Mouse (Mus musculus) lung, postnatal 0 days (tissue): ENCODE results near the gene Cyren. TPM values are rescaled to one million over a fixed set of nuclear protein-coding genes. Genes with fewer than 3 reads are reported as not detected.

Experiments
- ATAC-seq: fragments of 200-750 bp; cut with Nextera tagmentation; 2 replicates; pipeline ENCODE4 v1.8.0; 2017; ENCODE audit warnings: moderate library complexity
- DNase-seq: peaks from one replicate; pipeline ENCODE4 v3.0.0-alpha.2; 2016; ENCODE audit warnings: low spot score
- H3K27ac ChIP-seq: fragments of 300-500 bp; sonication (generic); 2 replicates; pipeline ENCODE4 v1.5.1; 2014; ENCODE audit warnings: antibody characterized with exemption, mild to moderate bottlenecking, low read length, mixed read lengths
- H3K27me3 ChIP-seq: fragments of 300-500 bp; sonication (generic); replicated peaks from 2 replicates; pipeline ENCODE4 v1.6.1; 2014; ENCODE audit warnings: low read length, mixed read lengths; ENCODE audit not compliant: insufficient read depth
- H3K36me3 ChIP-seq: fragments of 300-500 bp; sonication (generic); 2 replicates; pipeline ENCODE4 v1.6.1; 2014; ENCODE audit warnings: low read length, mixed read lengths; ENCODE audit not compliant: insufficient read depth
- H3K4me1 ChIP-seq: fragments of 300-500 bp; sonication (generic); 2 replicates; pipeline ENCODE4 v1.6.1; 2014; ENCODE audit warnings: antibody characterized with exemption, low read depth, low read length, mixed read lengths; ENCODE audit not compliant: insufficient read depth
- H3K4me2 ChIP-seq: fragments of 300-500 bp; sonication (generic); replicated peaks from 2 replicates; pipeline ENCODE4 v1.6.1; 2014; ENCODE audit warnings: low read depth, mild to moderate bottlenecking, low read length, moderate library complexity, mixed read lengths
- H3K4me3 ChIP-seq: fragments of 300-500 bp; sonication (generic); 2 replicates; pipeline ENCODE4 v1.5.1; 2014; ENCODE audit warnings: low read depth, low read length
- H3K9ac ChIP-seq: fragments of 300-500 bp; sonication (generic); replicated peaks from 2 replicates; pipeline ENCODE4 v1.6.1; 2014; ENCODE audit warnings: low read depth, mild to moderate bottlenecking
- H3K9me3 ChIP-seq: fragments of 300-500 bp; sonication (generic); 2 replicates; pipeline ENCODE4 v1.6.1; 2016; ENCODE audit warnings: low read length, mixed read lengths
- CTCF ChIP-seq: IDR thresholded peaks from 2 replicates; pipeline ENCODE4 v1.5.1; 2016; ENCODE audit warnings: antibody characterized with exemption, mild to moderate bottlenecking
- EP300 ChIP-seq: IDR thresholded peaks from 2 replicates; pipeline ENCODE4 v1.6.1; 2016; ENCODE audit warnings: antibody characterized with exemption, mild to moderate bottlenecking, control low read depth
- WGBS: fragments of 180-500 bp; shearing (Covaris S2); extraction: QIAGEN DNeasy Blood & Tissue Kit; methylation state at CpG from one replicate; pipeline ENCODE4 v1.1.7; 2014; 5-methylcytosine and 5-hydroxymethylcytosine counted together
- polyA plus RNA-seq: library from polyadenylated mRNA; unstranded; fragments of >200 nt; fragmentation: Nextera tagmentation; extraction: Ambion mirVana; gene quantifications from 2 replicates; pipeline ENCODE4 v1.2.1, GENCODE M21; 2015

Gene Cyren
- polyA plus RNA-seq, 1 experiment from 2014 or later = 12.6 TPM

DNA sequence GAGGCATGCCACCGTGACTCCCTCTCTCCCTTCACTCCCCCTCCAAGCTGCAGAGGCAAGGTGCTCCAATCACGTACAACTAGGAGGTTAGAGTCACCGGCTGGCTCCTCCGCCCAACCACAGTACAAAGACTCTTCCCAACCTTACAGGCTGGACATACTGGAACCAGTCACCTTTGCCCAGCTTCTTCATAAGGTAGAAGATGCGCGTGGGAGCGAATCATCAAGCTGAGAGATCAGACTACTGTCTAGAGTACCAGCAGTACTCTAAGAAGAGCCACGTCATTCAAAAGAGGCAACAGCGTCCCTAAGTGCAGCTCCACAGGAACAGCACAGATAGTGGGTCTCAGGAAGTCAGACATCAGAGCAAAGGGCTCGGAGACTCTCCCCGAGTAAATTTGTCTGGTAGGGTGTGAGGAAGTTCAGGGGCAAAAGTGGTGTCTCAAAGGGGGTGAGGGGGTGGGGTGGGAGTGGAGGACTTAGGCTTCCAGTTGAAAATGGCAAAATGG is 16.3 kb downstream of the Cyren start:
- DNase-seq (no peak), ATAC-seq (no peak)
- no peak overlapping the region for H3K27ac ChIP-seq
- WGBS = 90% methylated on average over 11 of the region's 11 CpGs
- H3K9me3 ChIP-seq = no peaks in the 10 kb centered on the region
- H3K4me2 ChIP-seq = no peak overlapping the region
- H3K4me1 ChIP-seq = peaks cover 20% of the 10 kb centered on the region
- H3K9ac ChIP-seq = no peak overlapping the region
- TF ChIP-seq CTCF (no peak), EP300 (no peak)
- no peak overlapping the region for H3K4me3 ChIP-seq
- no peaks in the 10 kb centered on the region for H3K27me3 ChIP-seq
- no peaks in the 10 kb centered on the region for H3K36me3 ChIP-seq

DNA sequence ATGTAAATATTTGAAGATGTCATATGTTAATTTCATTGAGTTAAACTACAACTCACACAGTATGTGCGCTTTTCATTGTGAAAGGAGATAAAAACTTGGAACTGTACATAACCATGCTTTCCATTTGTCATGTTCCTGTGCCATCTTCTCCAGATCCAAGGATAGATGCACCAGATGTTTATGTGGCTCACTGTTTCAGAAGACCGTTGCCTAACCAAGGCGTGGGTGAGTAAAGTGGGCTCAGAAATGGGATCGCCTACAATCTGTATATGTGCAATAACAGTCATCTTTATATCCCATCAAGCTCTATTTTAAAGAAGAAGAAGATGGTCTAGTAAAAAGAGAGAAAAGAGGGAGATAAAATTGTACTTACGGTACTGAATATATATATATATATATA is 45.5 kb downstream of the Cyren start:
- DNase-seq = no peak
- Histone ChIP-seq H3K4me2 (no peak overlapping the region), H3K4me1 (no peaks in the 10 kb centered on the region), H3K9me3 (no peaks in the 10 kb centered on the region), H3K36me3 (no peaks in the 10 kb centered on the region), H3K9ac (no peak overlapping the region), H3K27ac (no peak overlapping the region), H3K27me3 (no peaks in the 10 kb centered on the region), H3K4me3 (no peak overlapping the region)
- no peak for ATAC-seq
- TF ChIP-seq CTCF (no peak), EP300 (no peak)
- WGBS = 89% methylated on average over 5 of the region's 5 CpGs

DNA sequence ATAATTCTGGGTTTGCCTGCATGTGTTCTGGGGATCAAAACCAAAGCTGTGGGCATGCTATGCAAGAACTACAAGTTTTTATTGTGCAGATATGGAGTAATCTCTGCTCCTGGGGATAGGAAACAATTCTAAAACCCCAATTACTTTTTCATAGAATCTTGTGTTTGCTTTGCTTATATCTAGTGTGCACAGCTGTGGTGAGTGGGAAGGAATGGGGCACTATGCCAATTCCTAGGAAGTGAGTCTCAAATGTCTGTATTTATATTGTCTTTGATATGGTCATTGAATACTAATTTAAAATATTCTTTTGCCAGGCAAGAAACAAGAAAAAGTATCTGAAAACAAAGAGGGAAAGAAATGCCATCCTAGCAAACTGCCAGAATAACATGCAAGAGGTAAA is 53.5 kb downstream of the Cyren start:
- no peaks in the 10 kb centered on the region for H3K36me3 ChIP-seq
- H3K27ac ChIP-seq = no peak overlapping the region
- no peak overlapping the region for H3K4me3 ChIP-seq
- H3K9ac ChIP-seq = no peak overlapping the region
- no peaks in the 10 kb centered on the region for H3K9me3 ChIP-seq
- TF ChIP-seq CTCF (no peak), EP300 (no peak)
- ATAC-seq = no peak
- no peak for DNase-seq
- no peak overlapping the region for H3K4me2 ChIP-seq
- no peaks in the 10 kb centered on the region for H3K27me3 ChIP-seq
- no peaks in the 10 kb centered on the region for H3K4me1 ChIP-seq

Other genes starting within 250 kb of the Cyren start
- gene Agbl3, start 97.6 kb downstream of the Cyren start, polyA plus RNA-seq = 13.2 and 16.0 TPM in 2 replicates
- gene Tmem140, start 14.9 kb downstream of the Cyren start, polyA plus RNA-seq = 30.6 and 34.9 TPM in 2 replicates
- gene Wdr91, start 32.8 kb upstream of the Cyren start, polyA plus RNA-seq = 19.9 and 21.1 TPM in 2 replicates
- gene Stra8, start 42.1 kb upstream of the Cyren start, polyA plus RNA-seq = 0.10 TPM in 1 of 2 replicates, not detected in the other
- 0.43 and 0.52 TPM in 2 replicates for gene Slc23a4, start 110.3 kb upstream of the Cyren start, polyA plus RNA-seq